In the genomic region with DNA sequence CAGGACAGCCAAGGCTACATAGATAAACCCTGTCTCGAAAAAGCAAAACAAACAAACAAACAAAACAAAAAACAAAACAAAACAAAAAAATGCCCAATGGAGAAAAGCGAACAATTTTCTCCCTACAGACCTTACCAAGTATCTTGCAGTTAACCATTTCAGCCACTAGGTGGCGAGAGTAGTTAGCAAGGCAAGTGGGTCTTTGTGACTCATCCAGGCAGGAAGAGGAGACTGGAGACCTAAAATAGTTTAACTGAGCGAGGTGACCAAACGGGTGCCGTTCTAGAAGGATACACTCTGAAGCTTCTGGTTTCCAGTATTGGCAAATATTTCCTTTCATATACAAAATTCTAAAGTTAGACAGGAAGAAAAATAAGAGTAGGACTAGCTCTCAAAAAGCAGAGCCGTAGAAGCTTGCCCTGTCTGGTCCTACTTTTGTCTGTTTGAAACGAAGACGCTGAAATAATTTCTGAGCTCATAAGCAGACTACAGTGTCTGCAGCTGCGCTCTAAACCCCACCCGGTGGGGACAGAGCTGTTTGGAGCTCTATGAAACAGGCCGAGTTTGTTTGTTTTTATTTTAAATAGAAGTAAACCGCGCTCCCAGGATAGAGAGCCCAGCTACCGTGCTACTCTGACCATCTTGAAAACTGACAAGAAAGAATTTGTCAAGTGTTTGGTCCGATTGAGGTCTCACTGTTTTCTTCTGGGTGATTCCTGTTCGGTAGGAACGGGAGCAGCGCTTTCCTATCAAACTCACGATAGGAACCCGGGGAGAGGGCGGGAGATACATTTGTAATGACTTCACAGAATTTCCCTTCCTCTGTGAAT, we compare ENCODE assay signal across 8 mouse cellular contexts. TPM values are rescaled to one million over a fixed set of nuclear protein-coding genes. Genes with fewer than 3 reads are reported as not detected.
DNase-seq lines count a peak whose midpoint lies in the region; ATAC-seq and TF ChIP-seq lines count a peak whose summit lies in the region.

No protein-coding gene starts in this region.

- 20% methylated on average over 22 of the region's 22 CpGs for whole genome bisulfite sequencing in embryonic facial prominence, embryonic 14.5 days
- 17% methylated on average over 22 of the region's 22 CpGs for WGBS in heart, embryonic 10.5 days
- WGBS in kidney, embryonic 14.5 days: 33% methylated on average over 22 of the region's 22 CpGs
- WGBS in limb, embryonic 14.5 days: 41% methylated on average over 22 of the region's 22 CpGs
- WGBS in midbrain, postnatal 0 days: 38% methylated on average over 22 of the region's 22 CpGs

- peak; percentile 84 for ATAC-seq in embryonic facial prominence, embryonic 14.5 days (ENCODE audit: low read depth)
- no peak for ATAC-seq in kidney, embryonic 14.5 days (ENCODE audit: low FRiP score, low TSS enrichment)
- ATAC-seq in limb, embryonic 14.5 days (ENCODE audit: low FRiP score, low read depth): peak; percentile 48
- no peak for ATAC-seq in midbrain, postnatal 0 days (ENCODE audit: low FRiP score)

- peak overlapping the region; percentile 25 for H3K4me3 ChIP-seq in embryonic facial prominence, embryonic 14.5 days (ENCODE audit: low read depth, low read length)
- peak overlapping the region; percentile 54 for H3K4me3 ChIP-seq in heart, embryonic 10.5 days
- H3K4me3 ChIP-seq in kidney, embryonic 14.5 days (ENCODE audit: low read length): no peak overlapping the region; the same call in 1 of the 2 replicates
- no peak overlapping the region for H3K4me3 ChIP-seq in limb, embryonic 14.5 days (replicated peaks; ENCODE audit: low read length)
- H3K4me3 ChIP-seq in midbrain, postnatal 0 days (ENCODE audit: low read depth, low read length): peak overlapping the region; percentile 8; the same call in 1 of the 2 replicates

- H3K36me3 ChIP-seq in embryonic facial prominence, embryonic 14.5 days (ENCODE audit: control insufficient read depth, insufficient read depth, low read length): no peaks in the 10 kb centered on the region
- no peaks in the 10 kb centered on the region for H3K36me3 ChIP-seq in heart, embryonic 10.5 days
- no peaks in the 10 kb centered on the region for H3K36me3 ChIP-seq in kidney, embryonic 14.5 days (ENCODE audit: control insufficient read depth, insufficient read depth, low read length)
- no peaks in the 10 kb centered on the region for H3K36me3 ChIP-seq in limb, embryonic 14.5 days (ENCODE audit: control insufficient read depth, insufficient read depth, low read length)
- H3K36me3 ChIP-seq in midbrain, postnatal 0 days (ENCODE audit: insufficient read depth, low read length): no peaks in the 10 kb centered on the region
- H3K36me3 ChIP-seq in splenic B cell, adult 2 months (ENCODE audit: control insufficient read depth, insufficient read depth, low read length, poor library complexity, severe bottlenecking): no peaks in the 10 kb centered on the region

- H3K4me2 ChIP-seq in embryonic facial prominence, embryonic 14.5 days (ENCODE audit: low read depth, low read length): peak overlapping the region; percentile 56
- peak overlapping the region; percentile 18; the same call in 1 of the 2 replicates for H3K4me2 ChIP-seq in kidney, embryonic 14.5 days (replicated peaks; ENCODE audit: low read depth, low read length)
- peak overlapping the region; percentile 38 for H3K4me2 ChIP-seq in limb, embryonic 14.5 days (replicated peaks; ENCODE audit: low read depth, low read length, severe bottlenecking)
- peak overlapping the region; percentile 26 for H3K4me2 ChIP-seq in midbrain, postnatal 0 days (ENCODE audit: low read depth, low read length, poor library complexity, severe bottlenecking)

- H3K9ac ChIP-seq in embryonic facial prominence, embryonic 14.5 days (ENCODE audit: low read depth, low read length): peak overlapping the region; percentile 47
- H3K9ac ChIP-seq in kidney, embryonic 14.5 days (ENCODE audit: low read depth, low read length): no peak overlapping the region
- peak overlapping the region; percentile 1; the same call in 1 of the 2 replicates for H3K9ac ChIP-seq in limb, embryonic 14.5 days (ENCODE audit: low read depth, low read length, severe bottlenecking)
- no peak overlapping the region for H3K9ac ChIP-seq in midbrain, postnatal 0 days (replicated peaks; ENCODE audit: low read length, poor library complexity, severe bottlenecking)

- no peaks in the 10 kb centered on the region for H3K9me3 ChIP-seq in embryonic facial prominence, embryonic 14.5 days (ENCODE audit: control insufficient read depth, low read length)
- H3K9me3 ChIP-seq in heart, embryonic 10.5 days: no peaks in the 10 kb centered on the region
- H3K9me3 ChIP-seq in kidney, embryonic 14.5 days (ENCODE audit: control insufficient read depth, low read length): no peaks in the 10 kb centered on the region
- H3K9me3 ChIP-seq in limb, embryonic 14.5 days (ENCODE audit: control insufficient read depth, low read length): no peaks in the 10 kb centered on the region
- no peaks in the 10 kb centered on the region for H3K9me3 ChIP-seq in midbrain, postnatal 0 days (ENCODE audit: low read length)

- peaks cover 8% of the 10 kb centered on the region; the same call in 1 of the 2 replicates for H3K4me1 ChIP-seq in embryonic facial prominence, embryonic 14.5 days (ENCODE audit: control insufficient read depth, insufficient read depth, low read length)
- peaks cover 62% of the 10 kb centered on the region for H3K4me1 ChIP-seq in heart, embryonic 10.5 days
- peaks cover 16% of the 10 kb centered on the region for H3K4me1 ChIP-seq in kidney, embryonic 14.5 days (ENCODE audit: control insufficient read depth, insufficient read depth, low read length)
- H3K4me1 ChIP-seq in limb, embryonic 14.5 days (ENCODE audit: control insufficient read depth, insufficient read depth, low read length): peaks cover 8% of the 10 kb centered on the region
- H3K4me1 ChIP-seq in midbrain, postnatal 0 days (ENCODE audit: insufficient read depth, low read length): 0 out of 2 replicates have a peak, but pooled peaks cover 4% of the 10 kb centered on the region

- peak; percentile 72 for DNase-seq in A20 (ENCODE audit: low read depth, low spot score)
- DNase-seq in adrenal gland, postnatal 25 days: peak; percentile 48
- DNase-seq in embryonic facial prominence, embryonic 14.5 days (ENCODE audit: low spot score): peak; percentile 95
- DNase-seq in heart, embryonic 10.5 days (ENCODE audit: low spot score): peak; percentile 80
- DNase-seq in limb, embryonic 14.5 days (ENCODE audit: low spot score): peak; percentile 89
- peak; percentile 92 for DNase-seq in midbrain, postnatal 0 days (ENCODE audit: low spot score)
- DNase-seq in splenic B cell, adult 2 months (ENCODE audit: low read depth, low spot score): peak; percentile 84

- H3K27me3 ChIP-seq in embryonic facial prominence, embryonic 14.5 days (replicated peaks; ENCODE audit: control insufficient read depth, insufficient read depth, low read length): no peaks in the 10 kb centered on the region
- no peaks in the 10 kb centered on the region for H3K27me3 ChIP-seq in heart, embryonic 10.5 days (ENCODE audit: insufficient read depth, poor library complexity, severe bottlenecking)
- no peaks in the 10 kb centered on the region for H3K27me3 ChIP-seq in kidney, embryonic 14.5 days (ENCODE audit: control insufficient read depth, insufficient read depth, low read length)
- H3K27me3 ChIP-seq in limb, embryonic 14.5 days (ENCODE audit: control insufficient read depth, insufficient read depth, low read length): no peaks in the 10 kb centered on the region
- no peaks in the 10 kb centered on the region for H3K27me3 ChIP-seq in midbrain, postnatal 0 days (ENCODE audit: insufficient read depth, low read length)
- H3K27me3 ChIP-seq in splenic B cell, adult 2 months (ENCODE audit: control insufficient read depth, insufficient read depth, low read length, poor library complexity, severe bottlenecking): no peaks in the 10 kb centered on the region

- TF ChIP-seq POLR2A in limb, embryonic 14.5 days (IDR thresholded peaks at IDR 0.05; ENCODE audit: borderline replicate concordance, extremely low read depth, insufficient read depth, insufficient read length): no peak

- peak overlapping the region; percentile 57 for H3K27ac ChIP-seq in embryonic facial prominence, embryonic 14.5 days (replicated peaks; ENCODE audit: low read depth, low read length)
- H3K27ac ChIP-seq in heart, embryonic 10.5 days: peak overlapping the region; percentile 79
- H3K27ac ChIP-seq in kidney, embryonic 14.5 days (ENCODE audit: low read depth, low read length): peak overlapping the region; percentile 24; the same call in 1 of the 2 replicates
- peak overlapping the region; percentile 44; the same call in 1 of the 2 replicates for H3K27ac ChIP-seq in limb, embryonic 14.5 days (replicated peaks; ENCODE audit: low read depth, low read length)
- H3K27ac ChIP-seq in midbrain, postnatal 0 days (ENCODE audit: low read depth, low read length): no peak overlapping the region

- peak; percentile 96 for TF ChIP-seq CTCF in midbrain, postnatal 0 days (IDR thresholded peaks at IDR 0.05)

RNA-seq across cellular contexts. Expression of gene Gm10309, which starts 31.0 kb away (rescaled TPM):
- not detected in 2 replicates for total RNA-seq in adrenal gland, postnatal 25 days (2021)
- 0.11 and 0.24 TPM in 2 replicates for polyA plus RNA-seq in embryonic facial prominence, embryonic 14.5 days (2014; fragmentation: Nextera tagmentation; extraction: Ambion mirVana)
- polyA plus RNA-seq in heart, embryonic 10.5 days (2016; fragmentation: Nextera tagmentation; extraction: Ambion mirVana): 0.38 and 0.44 TPM in 2 replicates
- 0.31 and 0.43 TPM in 2 replicates for polyA plus RNA-seq in kidney, embryonic 14.5 days (2014; fragmentation: Nextera tagmentation; extraction: Ambion mirVana)
- polyA plus RNA-seq in limb, embryonic 14.5 days (2012; rRNA removed): 0.03 and 0.09 TPM in 2 replicates
- polyA plus RNA-seq in limb, embryonic 14.5 days (2014; fragmentation: Nextera tagmentation; extraction: Ambion mirVana): 0.47 TPM in 1 of 2 replicates, not detected in the other
- total RNA-seq in midbrain, postnatal 0 days (2014; rRNA removed): not detected in 2 replicates
- polyA plus RNA-seq in midbrain, postnatal 0 days (2015; fragmentation: Nextera tagmentation; extraction: Ambion mirVana): 0.11 and 0.32 TPM in 2 replicates

Comparison
In these comparisons a context has a peak if more than half of its experiments do, and no peak if none do; other contexts are left out.
1. ATAC-seq: peak in embryonic facial prominence, embryonic 14.5 days (single experiment) and limb, embryonic 14.5 days (single experiment); none in kidney, embryonic 14.5 days (single experiment) and midbrain, postnatal 0 days (single experiment).
2. H3K4me3 ChIP-seq: peak in embryonic facial prominence, embryonic 14.5 days (single experiment), heart, embryonic 10.5 days (single experiment) and midbrain, postnatal 0 days (single experiment); none in kidney, embryonic 14.5 days (single experiment) and limb, embryonic 14.5 days (single experiment).
3. H3K9ac ChIP-seq: peak in embryonic facial prominence, embryonic 14.5 days (single experiment) and limb, embryonic 14.5 days (single experiment); none in kidney, embryonic 14.5 days (single experiment) and midbrain, postnatal 0 days (single experiment).
4. Peak in every context shown above with its lines, with median percentiles within 50 percentile points of each other: DNase-seq and H3K4me2 ChIP-seq.